Mouse (Mus musculus) activated CD4-positive, CD25-positive, alpha-beta regulatory T cell, adult 4 months (primary cell): ENCODE results near the gene Nup62. TPM values are rescaled to one million over a fixed set of nuclear protein-coding genes. Genes with fewer than 3 reads are reported as not detected.

Experiments
- ATAC-seq: one replicate; pipeline ENCODE4 v1.8.0; 2017
- polyA plus RNA-seq, 2 experiments: library from polyadenylated mRNA; unstranded; fragments of 100-300 nt; shearing (Covaris generic); gene quantifications; one replicate each; pipeline ENCODE4 v1.2.1; 2017

Gene Nup62
- polyA plus RNA-seq, 2 experiments from 2014 or later: 32.1 to 47.7 TPM

DNA sequence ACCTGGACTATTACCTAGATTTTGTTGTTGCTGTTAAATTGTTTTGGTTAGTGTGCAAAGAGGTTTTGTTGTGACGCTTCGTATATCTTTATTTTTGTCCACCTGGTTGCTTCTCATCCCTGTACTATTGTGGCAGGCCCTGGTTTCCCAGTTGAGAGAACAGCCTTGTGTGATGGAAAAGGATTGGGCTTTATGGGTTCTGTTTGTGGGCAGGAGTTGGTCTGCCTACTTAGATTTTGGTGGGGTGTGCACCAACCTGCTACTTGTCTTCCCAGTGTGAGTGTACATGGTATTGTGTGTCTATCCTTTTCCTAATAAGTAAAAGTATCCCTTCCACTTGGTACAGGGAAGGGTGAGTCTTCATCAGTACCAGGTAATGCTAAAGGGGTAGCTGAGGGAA is 3.5 kb downstream of the Nup62 start:
- ATAC-seq: no peak

DNA sequence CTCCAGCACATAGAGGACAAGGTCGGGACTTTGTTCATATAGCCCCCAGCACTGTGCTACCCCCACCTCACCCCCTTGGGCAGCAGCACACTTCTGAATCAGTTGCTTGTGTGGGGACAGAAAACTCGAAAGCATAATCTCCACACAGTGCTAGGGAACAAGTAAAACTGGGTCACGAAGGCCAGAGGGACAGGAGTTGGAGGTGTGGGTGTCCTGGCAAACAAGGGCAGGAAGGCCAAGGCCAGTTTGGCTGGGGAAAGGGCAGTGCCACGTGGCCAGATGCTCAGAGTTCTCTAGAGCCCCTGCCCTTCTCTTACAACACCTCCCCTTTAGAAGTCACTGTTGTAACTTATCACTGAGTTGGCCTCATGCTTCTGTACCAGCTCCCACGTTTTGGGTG is 4.0 kb downstream of the Nup62 start:
- ATAC-seq: no peak

DNA sequence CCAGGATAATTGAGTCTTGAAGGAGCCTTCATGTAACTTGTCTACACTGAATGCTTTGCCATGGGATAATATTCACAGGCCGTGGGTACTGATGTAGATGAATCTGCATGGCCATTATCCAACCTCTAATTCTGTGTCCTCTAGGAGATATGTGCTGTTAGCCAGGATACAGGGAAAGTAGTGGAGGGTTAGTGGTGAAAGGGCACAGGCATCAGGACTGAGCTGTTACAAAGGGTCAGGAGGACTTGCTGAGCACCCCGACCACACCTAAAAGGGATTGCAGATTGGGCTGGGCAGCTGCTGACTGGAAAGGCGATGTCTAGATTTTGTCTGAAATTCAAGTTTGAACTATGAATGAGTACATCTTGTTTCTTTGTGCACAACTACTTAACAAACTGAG is 4.6 kb downstream of the Nup62 start:
- ATAC-seq: no peak

DNA sequence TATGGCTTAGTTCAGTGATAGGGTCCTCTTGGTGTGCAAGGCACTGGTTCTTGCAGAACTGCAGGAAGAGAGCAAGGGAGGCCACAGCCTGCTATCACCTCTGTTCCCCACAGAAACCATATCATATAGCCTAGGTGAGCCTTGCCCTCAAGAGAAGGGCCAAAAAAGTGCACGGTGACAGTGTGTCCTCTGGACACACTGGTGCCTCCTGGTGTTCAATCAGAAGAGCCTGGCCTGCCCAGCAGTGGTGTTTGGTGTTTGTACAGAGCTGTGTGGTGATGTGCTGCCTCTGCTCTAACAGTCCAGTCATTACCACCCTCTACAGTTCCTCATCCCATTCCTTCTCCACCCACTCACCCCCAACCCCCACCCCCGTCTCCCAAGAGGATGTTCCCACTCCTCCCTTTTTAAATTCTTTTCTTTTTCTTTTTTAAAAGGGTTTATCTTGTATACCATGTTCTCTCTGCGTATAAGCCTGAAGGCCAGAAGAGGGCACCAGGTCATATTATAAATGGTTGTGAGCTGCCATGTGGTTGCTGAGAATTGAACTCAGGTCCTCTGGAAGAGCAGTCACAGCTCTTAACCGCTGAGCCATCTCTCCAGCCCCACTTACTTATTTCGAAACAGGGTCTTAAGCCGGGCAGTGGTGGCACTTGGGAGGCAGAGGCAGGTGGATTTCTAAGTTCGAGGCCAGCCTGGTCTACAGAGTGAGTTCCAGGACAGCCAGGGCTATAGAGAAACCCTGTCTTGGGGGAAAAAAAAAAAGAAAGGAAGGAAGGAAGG is 6.0 kb downstream of the Nup62 start:
- no peak for ATAC-seq

DNA sequence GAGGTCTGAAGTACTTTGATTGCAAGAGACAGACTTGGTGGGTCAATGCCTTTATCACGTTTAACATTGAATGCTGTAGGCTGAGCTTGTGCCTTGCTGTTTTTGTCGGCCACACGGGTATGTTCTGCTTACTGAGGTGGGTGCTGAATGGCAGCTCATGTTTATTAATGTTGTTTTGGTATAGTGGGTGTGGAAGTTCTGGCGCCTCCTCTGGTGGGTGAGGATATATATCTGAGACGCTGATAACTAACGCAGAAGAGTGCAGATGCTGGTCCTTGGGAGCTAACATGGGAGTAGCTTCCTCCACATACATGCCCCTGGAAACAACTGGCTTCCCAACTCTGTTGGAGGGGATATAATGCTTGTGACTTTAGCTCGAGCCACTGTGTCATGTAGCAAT is 7.5 kb downstream of the Nup62 start:
- ATAC-seq: no peak

DNA sequence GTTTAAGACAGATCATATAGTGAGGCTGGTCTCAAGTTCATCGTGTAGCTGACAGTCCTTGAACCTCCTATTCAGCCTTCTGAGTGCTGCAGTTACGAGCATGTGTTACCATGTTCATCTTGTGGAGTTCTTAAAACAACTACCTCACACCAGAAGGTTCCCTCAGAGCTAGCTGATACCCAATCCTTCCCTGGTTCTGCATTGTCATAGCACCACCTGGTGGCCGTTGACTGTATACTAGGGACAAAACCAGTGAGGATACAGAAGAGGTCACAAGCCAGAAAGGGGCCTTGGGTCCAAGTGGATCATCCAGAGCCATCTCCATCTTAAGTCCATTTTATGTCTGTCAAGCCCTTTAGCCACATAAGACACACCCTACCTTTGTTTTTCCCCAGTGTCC is 9.0 kb downstream of the Nup62 start:
- peak; percentile 57 for ATAC-seq

DNA sequence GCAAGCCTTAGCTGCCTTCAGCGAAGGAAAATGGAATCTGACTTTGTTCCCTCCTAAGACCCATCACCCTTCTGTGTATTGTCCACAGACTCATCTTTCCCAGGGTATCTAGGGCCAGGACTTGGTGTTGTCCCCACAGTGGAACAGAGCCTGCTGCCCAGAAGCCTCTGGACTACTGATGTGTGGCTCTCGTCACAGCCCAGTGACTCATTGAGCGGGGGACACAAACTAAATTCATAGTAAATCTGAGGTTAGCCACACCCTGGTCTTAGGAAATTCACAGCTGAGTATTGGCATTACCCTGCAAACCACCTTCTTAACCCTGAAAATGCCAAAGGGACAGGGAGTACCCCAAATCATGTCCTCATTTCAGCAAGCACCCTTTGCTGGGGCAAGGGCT is 10.9 kb downstream of the Nup62 start:
- no peak for ATAC-seq

DNA sequence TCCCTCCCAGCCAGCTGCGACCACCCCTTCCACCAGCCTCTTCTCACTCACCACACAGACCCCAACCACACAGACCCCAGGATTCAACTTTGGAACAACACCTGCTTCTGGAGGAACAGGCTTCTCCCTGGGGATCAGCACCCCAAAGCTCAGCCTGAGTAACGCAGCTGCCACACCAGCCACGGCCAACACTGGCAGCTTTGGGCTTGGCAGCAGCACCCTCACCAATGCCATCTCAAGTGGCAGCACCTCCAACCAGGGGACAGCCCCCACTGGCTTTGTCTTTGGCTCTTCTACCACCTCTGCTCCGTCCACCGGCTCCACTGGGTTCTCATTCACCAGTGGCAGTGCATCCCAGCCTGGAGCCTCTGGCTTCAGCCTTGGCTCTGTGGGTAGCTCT is 12.8 kb downstream of the Nup62 start:
- no peak for ATAC-seq

DNA sequence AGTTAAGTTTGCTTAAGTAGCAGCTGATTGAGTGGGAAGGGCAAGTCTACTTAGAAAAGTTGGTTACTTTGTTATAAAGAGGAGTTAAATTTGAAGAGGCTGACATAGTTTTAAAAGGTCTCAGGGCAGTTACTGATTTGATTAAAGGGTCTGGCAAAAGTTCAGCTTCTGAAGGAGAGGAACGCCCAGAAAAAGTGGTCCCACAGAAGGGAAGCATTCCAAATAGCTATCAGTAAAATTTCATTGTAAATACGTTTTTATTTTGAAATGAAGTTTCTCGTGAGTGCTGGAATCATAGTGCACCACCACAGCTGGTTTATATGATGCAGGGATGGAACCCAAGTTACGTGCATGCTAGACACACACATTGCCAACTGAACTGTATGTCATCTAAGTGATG is 16.9 kb downstream of the Nup62 start:
- ATAC-seq: no peak

DNA sequence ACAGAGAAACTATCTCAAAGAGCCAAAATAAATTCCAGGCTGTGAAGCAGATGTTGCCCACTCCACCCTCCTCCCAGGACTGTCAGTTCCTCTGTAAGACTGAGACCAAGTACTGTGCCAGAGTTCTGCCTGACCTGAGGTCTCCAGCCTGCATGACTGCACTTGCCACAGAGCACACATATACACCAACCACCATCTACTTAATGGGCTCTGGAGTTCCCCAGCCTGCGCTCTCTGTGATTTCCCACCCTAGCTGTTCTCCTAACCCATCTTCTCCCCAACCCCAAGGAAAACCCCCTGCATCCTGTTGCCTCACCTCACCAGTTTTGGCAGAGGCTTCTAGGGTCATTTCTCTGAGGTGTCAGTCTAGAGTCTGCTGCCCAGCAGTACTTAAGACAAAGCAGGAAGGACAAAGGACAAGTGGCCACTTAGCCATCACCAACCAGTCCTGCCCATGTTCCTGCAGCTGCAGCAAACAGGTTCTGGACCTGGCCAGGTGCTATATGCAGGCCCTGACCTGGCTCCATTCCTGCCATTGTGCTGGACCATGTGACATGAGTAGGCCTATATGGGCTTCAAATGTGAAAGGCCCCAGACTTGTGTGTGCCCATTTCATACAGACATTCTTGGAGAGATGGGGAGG is 19.6 kb downstream of the Nup62 start:
- ATAC-seq: no peak

DNA sequence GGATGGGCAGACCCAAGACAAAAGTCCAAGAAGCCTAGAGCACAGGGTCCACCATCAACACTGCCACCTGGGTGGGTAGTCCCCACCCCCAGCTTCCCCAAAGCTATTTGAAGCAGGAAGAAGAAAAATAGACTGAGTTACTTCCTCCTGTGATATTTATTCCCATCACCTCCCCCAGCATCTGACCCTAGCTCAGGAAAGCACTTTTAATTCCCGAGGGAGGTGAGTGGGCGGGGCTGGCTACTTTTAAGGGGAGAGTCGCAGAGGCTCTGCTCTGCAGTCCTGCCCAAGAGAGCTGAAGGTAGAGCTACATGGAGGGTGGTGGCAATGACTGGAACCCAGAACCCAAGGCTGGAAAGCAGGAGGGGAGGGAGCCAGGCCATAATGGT is 20.1 kb downstream of the Nup62 start:
- ATAC-seq: no peak

DNA sequence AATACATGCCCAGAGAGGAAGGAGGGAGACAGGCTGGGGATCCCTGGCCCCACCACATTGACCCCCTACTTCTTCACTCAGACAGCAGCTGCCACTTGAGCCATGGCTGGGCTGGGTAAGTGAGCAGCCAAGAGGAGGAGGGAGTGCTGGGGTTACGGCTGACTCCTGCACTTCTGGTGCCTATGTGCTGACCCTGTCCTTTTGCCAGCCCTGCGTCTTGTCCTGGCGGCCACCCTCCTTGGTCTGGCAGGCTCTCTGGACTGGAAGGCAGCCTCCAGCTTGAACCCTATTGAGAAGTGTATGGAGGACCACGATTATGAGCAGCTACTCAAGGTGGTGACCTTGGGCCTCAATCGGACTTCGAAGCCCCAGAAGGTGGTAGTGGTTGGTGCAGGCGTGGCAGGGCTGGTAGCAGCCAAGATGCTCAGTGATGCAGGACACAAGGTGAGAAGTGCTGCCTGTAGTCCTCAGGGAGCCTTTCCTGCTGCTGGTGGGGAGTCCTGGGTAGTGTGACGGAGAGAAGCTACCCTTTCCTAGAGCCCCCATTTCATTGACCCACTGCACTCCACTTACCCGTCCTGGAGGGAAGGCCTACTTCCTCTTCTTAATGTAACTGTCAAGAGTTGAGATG is 20.6 kb downstream of the Nup62 start:
- no peak for ATAC-seq

DNA sequence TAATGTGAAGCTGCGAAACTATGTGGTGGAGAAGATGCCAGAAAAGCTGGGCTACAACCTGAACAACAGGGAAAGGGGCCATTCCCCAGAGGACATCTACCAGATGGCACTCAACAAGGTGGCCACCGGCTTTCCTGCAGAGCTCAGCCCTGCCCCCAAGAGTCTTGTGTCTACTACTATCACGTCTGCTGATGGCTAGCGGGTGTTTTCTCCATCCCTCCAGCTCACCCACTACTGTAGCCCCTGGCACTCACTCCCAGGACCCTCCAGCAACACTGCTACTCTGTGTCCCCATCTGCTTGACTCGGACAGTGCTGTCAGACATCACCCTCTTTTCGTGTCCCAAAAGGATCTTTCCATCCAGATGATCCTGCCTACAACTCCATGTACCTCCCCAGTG is 22.2 kb downstream of the Nup62 start:
- ATAC-seq: no peak

DNA sequence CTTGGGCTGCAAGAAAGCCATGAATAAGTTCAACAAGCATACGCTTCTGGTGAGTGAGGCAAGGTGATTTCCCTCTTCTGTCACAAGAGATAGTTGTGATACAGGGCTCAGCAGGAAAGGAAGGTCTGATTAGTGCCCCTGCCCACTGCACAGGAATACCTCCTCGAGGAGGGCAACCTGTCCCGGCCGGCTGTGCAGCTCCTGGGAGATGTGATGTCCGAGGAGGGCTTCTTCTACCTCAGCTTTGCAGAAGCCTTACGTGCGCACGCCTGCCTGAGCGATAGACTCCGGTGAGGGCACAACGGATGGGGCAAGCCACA is 23.2 kb downstream of the Nup62 start:
- peak; percentile 34 for ATAC-seq

DNA sequence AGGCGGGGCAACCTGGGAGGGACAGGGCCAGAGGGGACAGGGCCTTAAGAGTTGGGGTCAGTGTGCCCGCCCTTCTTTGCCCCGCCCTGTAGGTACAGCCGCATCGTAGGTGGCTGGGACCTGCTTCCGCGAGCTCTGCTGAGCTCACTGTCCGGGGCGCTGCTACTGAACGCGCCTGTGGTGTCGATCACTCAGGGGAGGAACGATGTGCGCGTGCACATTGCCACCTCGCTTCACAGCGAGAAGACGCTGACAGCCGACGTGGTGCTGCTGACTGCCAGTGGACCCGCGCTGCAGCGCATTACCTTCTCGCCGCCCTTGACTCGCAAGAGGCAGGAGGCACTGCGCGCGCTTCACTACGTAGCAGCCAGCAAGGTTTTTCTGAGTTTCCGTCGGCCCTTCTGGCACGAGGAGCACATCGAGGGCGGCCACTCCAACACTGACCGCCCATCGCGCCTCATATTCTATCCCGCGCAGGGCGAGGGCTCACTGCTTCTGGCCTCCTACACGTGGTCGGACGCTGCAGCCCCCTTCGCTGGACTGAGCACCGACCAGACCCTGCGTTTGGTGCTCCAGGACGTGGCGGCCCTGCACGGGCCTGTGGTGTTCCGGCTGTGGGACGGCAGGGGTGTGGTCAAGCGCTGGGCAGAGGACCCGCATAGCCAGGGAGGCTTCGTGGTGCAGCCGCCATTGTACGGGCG is 23.8 kb downstream of the Nup62 start:
- peak; percentile 63 for ATAC-seq

DNA sequence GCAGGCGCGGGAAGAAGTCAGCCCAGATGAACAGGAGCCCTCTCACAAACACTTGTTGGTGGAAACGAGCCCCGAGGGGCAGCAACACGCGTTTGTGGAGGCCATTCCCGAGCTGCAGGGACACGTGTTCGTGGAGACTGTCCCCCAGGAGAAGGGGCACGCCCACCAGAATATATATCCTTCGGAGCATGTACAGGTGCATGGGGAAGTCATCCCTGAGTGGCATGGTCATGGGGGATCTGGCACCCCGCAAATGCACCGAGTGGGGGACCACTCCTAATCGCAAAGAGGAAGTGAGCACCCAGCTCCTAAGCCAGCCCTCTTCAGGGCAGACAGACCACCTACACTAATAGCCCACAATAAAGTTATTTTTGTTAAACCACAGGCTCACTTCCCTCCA is 24.5 kb downstream of the Nup62 start:
- no peak for ATAC-seq

DNA sequence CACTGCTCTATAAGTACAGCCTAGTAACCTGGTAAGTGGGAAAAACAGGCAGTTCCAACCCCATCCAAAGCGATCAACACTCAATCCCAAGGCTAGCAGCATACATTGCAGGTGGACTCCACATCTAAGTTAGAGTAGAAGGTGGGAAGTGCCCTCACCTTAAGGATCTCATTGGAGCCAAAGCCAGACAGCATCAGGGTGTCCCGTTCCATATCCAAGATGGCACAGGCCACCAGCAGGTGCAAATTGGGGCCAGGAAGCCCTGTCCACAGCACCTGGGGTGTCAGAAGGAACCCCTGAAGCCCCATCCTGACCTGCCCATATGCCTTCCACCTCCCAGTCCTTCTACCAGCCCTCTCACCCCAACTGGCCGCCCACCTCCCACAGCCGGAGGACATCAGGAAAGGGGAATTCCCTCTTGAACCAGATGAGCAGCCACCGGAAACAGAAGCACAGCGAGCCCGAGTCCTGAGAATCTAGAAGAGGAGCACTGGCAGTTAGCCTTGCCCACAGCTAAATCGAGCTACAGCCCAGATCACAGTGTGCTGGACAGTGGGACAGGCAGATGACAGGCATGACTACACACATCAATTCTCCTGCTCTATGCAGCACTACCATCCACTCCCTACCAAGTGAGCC is 26.1 kb downstream of the Nup62 start:
- no peak for ATAC-seq

DNA sequence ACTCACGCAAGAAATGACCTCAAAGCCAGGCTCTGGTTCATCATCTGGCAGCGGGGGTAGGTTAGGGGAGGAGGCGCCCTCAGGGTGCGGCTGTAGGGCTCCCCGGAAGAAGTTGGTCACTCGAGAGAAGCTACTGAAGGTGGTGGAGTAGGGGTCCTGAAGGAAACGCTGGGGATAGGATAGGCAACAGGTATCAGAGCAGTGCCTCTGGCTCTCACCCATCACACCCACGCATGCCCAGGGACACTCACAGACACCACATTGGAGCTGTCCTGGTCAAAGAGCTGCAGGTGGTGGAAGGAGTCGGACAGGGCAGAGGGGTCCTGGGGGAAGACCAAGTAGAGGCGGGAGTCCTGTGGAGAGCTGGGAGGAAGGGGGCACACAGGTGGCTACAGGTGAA is 29.1 kb downstream of the Nup62 start:
- ATAC-seq: no peak

DNA sequence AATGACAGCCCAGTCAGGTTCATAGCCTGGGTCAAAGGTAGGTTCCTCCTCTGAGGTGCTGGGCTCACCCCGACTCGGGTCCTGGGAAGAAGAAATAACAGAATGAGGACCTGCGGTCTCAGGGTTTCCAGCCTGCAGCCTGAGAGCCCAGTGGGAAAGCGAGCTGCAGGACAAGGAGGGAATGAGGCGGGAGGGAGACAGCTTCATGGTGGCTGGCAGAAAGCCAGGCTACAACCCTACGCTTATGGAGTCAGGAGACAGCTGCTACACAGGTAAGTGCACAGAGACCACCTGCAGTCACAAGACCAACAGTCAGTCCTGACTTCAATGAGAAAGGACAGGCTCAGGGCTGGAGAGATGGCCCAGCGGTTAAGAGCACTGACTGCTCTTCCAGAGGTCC is 30.9 kb downstream of the Nup62 start:
- no peak for ATAC-seq

DNA sequence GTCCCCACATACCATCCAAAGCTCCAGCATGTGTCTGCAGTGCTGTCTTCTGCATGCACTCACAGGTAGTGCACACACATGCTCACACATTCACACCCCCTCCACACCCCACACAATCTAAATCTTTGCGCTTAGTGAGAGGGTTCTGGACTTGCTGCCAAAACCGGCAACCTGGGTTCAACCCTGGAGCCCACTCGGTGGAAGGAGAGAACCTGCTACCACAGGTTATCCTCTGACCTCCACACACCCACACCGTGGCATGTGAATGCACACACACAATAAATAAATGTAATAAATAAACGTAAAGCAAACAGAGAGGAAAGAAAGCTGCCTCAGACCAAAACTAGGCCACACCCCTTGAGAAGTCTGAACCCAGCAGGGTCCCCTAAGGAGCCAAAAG is 31.9 kb downstream of the Nup62 start:
- no peak for ATAC-seq

DNA sequence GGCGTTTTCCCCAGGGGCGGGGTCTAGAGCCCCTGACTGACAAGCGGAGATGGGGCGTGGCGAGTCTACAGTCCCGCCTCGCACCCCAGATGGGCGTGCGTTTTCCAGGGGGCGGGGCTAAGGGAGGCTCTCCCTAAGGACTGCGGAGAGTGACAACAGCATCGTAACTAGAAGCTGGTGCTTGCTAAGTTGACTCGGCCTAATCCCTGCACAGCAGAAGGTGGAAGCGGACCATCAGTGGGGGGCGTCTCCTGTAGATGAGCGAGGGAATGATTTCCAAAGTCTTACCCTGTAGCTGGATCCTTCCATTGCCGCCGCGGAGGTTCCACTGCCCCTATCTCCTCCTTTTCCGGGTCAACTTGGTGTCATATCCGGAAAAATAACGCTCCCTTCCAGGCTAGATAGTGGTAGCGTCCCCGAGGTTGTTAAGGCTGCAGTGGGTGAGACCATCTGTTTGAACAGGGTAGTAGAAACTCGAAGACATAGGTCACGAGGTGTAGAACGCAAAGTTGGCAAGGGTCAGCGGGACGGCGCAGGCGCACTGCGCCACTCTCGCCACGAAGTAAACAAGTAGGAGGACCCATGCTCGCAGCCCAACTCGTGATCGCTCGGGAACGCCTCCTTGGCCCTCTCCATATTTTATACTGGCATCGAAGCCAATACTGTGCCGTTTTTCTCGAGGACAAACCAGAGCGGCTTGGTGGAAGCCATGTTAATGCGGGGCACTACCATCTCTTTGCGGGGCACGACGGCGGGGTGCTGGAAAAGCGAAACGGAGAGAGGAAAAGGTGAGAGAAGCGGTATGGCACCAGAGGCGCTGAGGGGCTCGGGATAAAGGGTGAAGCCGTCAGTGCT is 32.9 kb downstream of the Nup62 start, which contains the start of the genes Akt1s1 and Tbc1d17:
Gene Akt1s1 (plus strand): TSS at position 431 of the 855 bp plus-strand sequence.
Gene Tbc1d17 (minus strand): TSS at position 519 of the 855 bp plus-strand sequence.
- peak; percentile 82 for ATAC-seq
